Mouse (Mus musculus): Measurements from ENCODE around the gene Chl1.

The Chl1 gene

GRCm38 (mm10) chr6:103665677-103666316 is 155.4 kb downstream of the Chl1 start:
- DNase-seq (ENCODE audit: low spot score) = no peak

- no peak for DNase-seq (ENCODE audit: low spot score)
Measured at GRCm38 (mm10) chr6:103673111-103673510, 162.7 kb downstream of the Chl1 start.

DNA sequence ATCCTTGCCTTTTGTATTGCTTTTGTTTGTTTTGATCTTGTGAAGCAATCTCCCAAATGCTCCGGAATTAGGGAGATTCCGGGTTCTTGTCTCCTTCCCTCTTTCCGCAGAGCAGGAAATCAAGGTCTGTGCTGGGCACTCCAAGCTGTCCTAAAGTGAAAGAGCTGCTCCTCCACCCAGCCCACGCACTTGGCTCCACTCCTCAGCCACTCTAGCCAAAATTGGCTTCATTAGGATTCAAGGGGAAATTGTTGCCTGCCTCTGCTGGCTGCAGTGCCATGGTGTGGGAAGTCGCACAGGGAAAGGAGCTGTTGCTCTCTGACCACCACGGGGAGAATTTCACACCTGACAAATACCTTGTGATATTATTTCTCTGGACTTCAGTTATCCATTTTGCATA is 163.9 kb downstream of the Chl1 start:
- DNase-seq (ENCODE audit: low spot score) = no peak

DNA sequence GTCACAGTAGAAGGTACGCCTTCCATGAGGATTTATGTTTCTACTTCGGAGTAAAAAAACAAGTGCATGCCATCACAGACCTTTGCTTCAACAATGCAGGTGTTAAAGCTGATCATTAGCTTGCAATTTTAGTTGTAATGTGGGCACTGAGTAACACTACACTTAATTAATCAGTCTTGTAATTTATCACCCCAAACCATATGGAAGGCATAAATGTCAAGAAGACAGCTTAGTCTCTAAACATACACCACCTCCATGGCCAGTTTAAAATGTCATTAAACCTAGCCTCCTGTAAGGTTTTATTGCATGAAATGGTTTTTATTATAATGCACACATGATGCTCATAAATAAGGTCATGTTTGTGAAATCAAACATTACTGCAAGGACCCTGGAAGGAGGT is 164.8 kb downstream of the Chl1 start:
- no peak for DNase-seq (ENCODE audit: low spot score)

- DNase-seq (ENCODE audit: low spot score) = no peak
Measured at GRCm38 (mm10) chr6:103676664-103677063, 166.3 kb downstream of the Chl1 start.

DNA sequence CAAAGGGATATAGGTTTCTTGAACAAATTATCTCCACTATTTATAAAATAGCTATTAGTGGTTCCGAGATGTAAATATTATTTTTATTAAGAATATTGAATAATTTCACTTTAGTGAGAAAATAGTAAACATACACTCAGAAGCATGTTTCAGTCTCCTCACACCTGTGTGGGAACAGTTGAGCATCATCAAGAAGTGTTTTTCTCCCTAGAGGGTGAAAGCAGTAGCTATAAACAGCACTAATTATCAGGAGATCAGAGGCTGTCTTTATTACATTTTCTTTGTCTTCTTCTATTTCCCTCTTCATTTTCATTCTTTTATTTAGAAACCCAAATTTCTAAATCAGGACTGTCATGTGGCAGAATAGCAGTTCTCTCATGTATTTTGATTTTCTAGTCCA is 166.7 kb downstream of the Chl1 start:
- DNase-seq (ENCODE audit: low spot score) = no peak

GRCm38 (mm10) chr6:103682854-103683574 is 172.6 kb downstream of the Chl1 start:
- DNase-seq (ENCODE audit: low spot score) = peak; percentile 32

DNA sequence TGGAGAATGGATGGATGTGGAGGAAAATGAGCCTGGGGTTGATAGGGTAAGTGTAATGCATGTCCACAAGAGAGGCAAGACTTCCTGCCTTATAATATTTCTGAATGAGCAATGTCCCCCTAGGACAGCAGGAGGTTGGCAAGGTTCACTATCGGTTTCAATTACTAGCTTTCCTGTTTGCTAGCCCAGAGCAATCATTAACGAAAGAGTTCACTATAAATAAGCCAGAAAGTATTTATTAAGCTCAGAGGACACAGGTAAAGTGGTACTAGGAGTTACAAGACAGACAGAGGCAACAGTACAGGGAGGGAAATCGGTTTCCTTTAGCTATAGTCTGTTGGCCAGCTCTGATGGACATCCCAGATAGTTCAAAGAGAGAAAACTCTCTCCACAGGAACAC is 182.1 kb downstream of the Chl1 start:
- no peak for DNase-seq (ENCODE audit: low spot score)

DNA sequence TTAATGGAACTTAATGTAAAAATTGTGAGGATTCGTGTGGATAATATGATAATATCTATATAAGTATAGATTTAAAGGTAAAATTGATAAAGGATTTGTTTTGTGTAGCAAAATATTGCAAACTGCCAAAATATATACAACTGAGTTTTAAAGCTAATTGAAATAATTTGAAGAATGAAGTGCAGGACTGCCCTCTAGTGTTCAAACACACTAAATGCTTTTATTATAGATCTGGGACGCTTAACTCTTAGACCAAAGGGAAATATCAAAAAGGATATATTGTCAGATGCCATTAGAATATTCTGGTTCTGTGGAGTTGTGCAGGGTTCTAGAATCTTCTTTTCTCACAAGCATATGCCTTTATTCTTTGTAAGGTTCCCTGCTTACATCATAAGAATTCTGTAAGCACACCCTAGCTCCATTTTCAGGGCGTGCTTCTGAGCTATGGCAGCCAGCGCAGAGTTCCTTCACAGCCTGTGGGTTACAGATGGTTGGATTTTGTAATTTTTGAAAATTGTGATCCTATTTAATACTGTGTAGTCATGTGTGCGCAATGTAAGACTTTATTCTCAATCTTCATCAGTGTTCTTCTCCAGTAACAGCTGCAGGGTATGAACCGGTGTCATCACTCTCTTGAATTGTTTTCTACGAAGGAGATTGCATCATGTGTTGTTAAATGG is 187.1 kb downstream of the Chl1 start:
- DNase-seq (ENCODE audit: low spot score) = no peak

- no peak for DNase-seq (ENCODE audit: low spot score)
Measured at GRCm38 (mm10) chr6:103699482-103699881, 189.1 kb downstream of the Chl1 start.

DNA sequence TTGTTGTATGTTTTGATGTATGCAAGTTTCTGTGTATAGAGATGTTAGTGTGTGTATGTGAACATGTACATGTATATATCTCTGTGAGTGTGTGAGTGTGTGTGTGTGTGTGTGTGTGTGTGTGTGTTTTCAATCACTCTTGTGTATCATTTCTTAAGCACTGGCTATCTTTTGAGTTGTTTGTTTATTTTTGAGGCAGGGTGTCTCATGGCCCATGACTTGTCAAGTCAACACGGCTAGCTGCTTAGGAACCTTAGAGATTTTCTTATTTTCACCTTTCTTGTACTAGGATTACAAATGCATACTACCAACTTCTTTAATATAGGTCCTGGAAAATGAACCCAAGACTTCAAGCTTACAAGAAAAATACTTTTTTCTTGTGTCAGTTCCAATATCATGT is 189.5 kb downstream of the Chl1 start:
- DNase-seq (ENCODE audit: low spot score) = no peak

DNA sequence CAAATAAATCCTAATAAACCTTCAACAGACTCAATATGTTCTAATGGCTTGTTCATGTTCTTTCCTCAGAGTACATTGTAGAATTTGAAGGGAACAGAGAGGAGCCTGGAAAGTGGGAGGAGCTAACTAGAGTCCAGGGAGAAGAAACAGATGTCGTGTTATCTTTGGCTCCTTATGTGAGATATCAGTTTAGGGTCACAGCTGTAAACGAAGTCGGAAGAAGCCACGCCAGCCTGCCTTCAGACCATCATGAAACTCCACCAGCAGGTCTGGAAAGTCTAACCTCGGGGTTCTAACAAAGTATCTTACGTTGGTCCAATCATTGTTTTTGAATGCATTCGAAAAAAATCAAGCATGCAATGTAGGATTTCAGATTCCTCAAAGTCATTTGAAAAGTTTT is 189.9 kb downstream of the Chl1 start:
- no peak for DNase-seq (ENCODE audit: low spot score)

DNA sequence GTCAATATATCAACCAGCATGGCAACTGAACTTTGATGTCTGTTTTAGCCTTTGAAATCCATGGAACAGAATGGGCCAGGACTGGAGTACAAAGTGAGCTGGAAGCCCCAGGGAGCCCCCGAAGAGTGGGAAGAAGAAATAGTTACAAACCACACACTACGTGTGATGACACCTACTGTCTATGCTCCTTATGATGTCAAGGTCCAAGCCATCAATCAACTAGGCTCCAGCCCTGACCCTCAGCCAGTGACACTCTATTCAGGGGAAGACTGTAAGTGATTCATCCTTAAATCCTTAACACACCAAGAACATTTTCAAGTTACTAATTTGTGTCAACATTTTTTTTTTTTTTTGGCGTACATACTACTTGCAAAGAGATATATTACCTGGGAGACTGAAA is 196.0 kb downstream of the Chl1 start:
- no peak for DNase-seq (ENCODE audit: low spot score)

GRCm38 (mm10) chr6:103739291-103739690 is 228.9 kb downstream of the Chl1 start:
- DNase-seq (ENCODE audit: low spot score) = no peak

DNA sequence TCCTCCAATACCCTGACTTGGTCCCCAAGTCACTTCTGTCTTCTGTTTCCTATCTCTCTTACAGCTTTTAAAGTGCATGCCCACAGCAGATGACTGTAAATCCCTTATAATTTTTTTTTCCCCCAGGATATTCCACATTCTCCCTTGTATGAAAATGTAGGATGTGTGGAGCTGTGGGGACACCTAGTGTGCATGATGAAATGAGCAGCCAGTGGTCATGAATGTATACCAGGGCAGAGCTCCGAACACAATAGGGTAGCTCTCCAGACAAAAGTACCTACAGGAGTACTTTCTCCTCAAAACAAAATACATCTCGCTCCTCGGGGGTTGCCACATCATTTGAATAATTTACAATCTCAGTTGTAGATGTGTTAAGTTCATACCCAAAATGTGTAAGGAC is 232.4 kb downstream of the Chl1 start:
- DNase-seq (ENCODE audit: low spot score) = no peak

DNA sequence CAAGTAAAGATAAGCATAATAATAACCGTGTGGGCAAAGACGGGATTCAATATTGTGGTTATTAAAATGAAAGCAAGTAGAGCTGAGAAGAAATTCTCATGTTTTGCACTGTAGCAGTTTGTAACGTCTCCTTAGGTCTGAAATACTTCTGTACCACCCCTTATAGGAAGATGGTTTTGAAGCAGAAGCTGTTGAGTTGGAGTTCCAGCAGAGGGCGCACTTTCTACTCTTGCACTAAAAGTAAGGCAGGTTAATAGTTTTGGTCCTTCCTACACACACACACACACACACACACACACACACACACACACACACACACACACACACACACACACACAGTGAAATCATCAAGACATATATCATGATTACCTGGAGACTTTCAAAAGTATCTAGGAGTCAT is 235.7 kb downstream of the Chl1 start:
- no peak for DNase-seq (ENCODE audit: low spot score)

GRCm38 (mm10) chr6:103749122-103749773 is 238.9 kb downstream of the Chl1 start:
- DNase-seq (ENCODE audit: low spot score) = no peak

DNA sequence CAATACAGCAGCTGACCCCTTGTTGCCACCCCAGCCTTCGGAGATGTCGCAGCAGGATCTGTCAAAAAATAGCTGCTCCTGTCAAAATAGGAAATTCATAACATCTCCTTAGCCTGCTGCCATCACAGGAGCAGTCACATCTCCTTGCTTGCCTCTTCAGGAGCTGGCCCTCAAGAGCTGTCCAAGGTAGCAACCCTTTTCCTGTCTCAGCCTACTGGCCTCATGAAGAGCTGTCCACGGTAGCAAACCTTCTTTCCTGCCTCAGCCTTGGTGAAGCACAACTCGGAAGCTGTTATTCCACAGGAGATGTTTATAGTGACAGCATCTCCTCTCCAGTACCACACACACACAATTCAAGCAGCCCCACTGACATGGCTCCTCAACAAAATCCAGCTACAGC is 243.5 kb downstream of the Chl1 start:
- DNase-seq (ENCODE audit: low spot score) = no peak

DNA sequence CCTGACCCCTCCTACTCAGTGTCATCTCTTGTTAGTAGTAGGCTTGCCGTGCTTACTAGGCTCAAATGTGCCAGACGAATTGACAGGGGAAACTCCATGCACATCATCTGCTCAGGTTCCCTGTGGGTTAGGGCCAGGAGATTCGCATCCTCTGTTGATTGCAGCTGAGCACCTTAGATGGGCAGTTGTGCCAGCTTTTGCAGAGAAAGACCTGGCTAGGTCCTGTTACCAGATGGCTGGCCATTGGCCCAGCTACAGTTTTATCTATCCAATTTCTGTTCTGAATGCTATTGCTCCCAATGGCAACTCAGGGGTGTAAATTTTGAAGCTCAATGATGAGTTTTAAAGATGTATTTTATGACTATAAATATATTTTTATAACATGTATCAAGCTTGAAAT is 256.4 kb downstream of the Chl1 start:
- DNase-seq (ENCODE audit: low spot score) = no peak

- no peak for DNase-seq (ENCODE audit: low spot score)
Measured at GRCm38 (mm10) chr6:103781058-103781457, 270.7 kb downstream of the Chl1 start.

DNA sequence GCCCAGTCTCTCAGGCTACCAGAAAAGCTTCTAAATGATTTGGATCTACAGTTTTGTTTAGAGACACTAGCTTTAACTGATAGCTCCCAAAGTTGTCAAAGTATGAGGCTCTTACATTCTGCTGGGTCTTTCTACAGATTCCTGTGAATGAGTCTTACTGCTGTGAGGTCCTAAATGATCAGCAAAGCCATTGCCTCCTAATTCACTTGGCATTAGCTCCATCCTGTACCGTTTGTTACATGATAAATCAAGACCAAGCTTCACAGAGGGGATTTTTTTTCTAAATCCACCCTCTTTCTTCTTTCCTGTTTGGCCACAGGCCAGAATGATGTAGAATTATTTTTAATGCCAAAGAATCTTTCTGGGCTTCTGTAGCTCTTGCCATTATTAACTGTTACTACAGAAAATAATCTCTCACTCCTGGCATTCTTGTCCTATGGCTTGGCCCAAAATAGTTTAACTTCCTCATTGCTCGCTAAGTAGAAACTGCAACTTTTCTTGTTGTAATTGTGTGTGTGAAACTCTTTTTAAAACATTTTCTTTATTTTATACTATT is 280.8 kb downstream of the Chl1 start:
- DNase-seq (ENCODE audit: low spot score) = no peak

GRCm38 (mm10) chr6:103795241-103795640 is 284.9 kb downstream of the Chl1 start:
- no peak for DNase-seq (ENCODE audit: low spot score)

Measured in T-cell, adult 2 months (primary cell).